Mouse (Mus musculus): Measurements from ENCODE around the gene Zc3h18. TPM values are rescaled to one million over a fixed set of nuclear protein-coding genes. Genes with fewer than 3 reads are reported as not detected.

Gene Zc3h18
- polyA plus RNA-seq, 1 experiment from 2014 or later, result 19.0 TPM

- no peak overlapping the region for H3K9ac ChIP-seq (ENCODE audit: low read depth, low read length)
- no peak overlapping the region for H3K27ac ChIP-seq (ENCODE audit: low read length)
- WGBS (ENCODE audit: insufficient replicate concordance), result 60% methylated on average over 11 of the region's 11 CpGs
- no peak for ATAC-seq (ENCODE audit: low read depth)
- H3K27me3 ChIP-seq (ENCODE audit: control insufficient read depth, insufficient read depth, low read depth, low read length), result peaks cover 34% of the 10 kb centered on the region
- H3K9me3 ChIP-seq (replicated peaks; ENCODE audit: control insufficient read depth, low read length), result no peaks in the 10 kb centered on the region
- H3K4me3 ChIP-seq (ENCODE audit: low read depth, low read length), result no peak overlapping the region
- no peaks in the 10 kb centered on the region for H3K36me3 ChIP-seq (ENCODE audit: control insufficient read depth, insufficient read depth)
- H3K4me2 ChIP-seq (ENCODE audit: low read depth, low read length), result no peak overlapping the region
- peaks cover 36% of the 10 kb centered on the region for H3K4me1 ChIP-seq (ENCODE audit: control insufficient read depth, low read depth, low read length)
These were observed 85.2 kb downstream of the Zc3h18 start for GRCm38 (mm10) chr8:122461473-122462148.

GRCm38 (mm10) chr8:122462510-122462909 is 86.1 kb downstream of the Zc3h18 start:
- H3K4me1 ChIP-seq (ENCODE audit: control insufficient read depth, low read depth, low read length), result peaks cover 36% of the 10 kb centered on the region
- no peak overlapping the region for H3K4me2 ChIP-seq (ENCODE audit: low read depth, low read length)
- no peak for ATAC-seq (ENCODE audit: low read depth)
- no peaks in the 10 kb centered on the region for H3K36me3 ChIP-seq (ENCODE audit: control insufficient read depth, insufficient read depth)
- no peak overlapping the region for H3K9ac ChIP-seq (ENCODE audit: low read depth, low read length)
- peaks cover 34% of the 10 kb centered on the region for H3K27me3 ChIP-seq (ENCODE audit: control insufficient read depth, insufficient read depth, low read depth, low read length)
- 67% methylated on average over 8 of the region's 8 CpGs for WGBS (ENCODE audit: insufficient replicate concordance)
- H3K4me3 ChIP-seq (ENCODE audit: low read depth, low read length), result no peak overlapping the region
- no peaks in the 10 kb centered on the region for H3K9me3 ChIP-seq (replicated peaks; ENCODE audit: control insufficient read depth, low read length)
- H3K27ac ChIP-seq (ENCODE audit: low read length), result no peak overlapping the region

GRCm38 (mm10) chr8:122463651-122464640 is 87.5 kb downstream of the Zc3h18 start:
- Histone ChIP-seq H3K4me2 (ENCODE audit: low read depth, low read length) (no peak overlapping the region), H3K9ac (ENCODE audit: low read depth, low read length) (no peak overlapping the region), H3K27me3 (ENCODE audit: control insufficient read depth, insufficient read depth, low read depth, low read length) (peaks cover 31% of the 10 kb centered on the region), H3K27ac (ENCODE audit: low read length) (0 out of 2 replicates have a peak overlapping the region, but pooled peaks have one; percentile 15), H3K4me3 (ENCODE audit: low read depth, low read length) (no peak overlapping the region), H3K4me1 (ENCODE audit: control insufficient read depth, low read depth, low read length) (peaks cover 36% of the 10 kb centered on the region), H3K9me3 (replicated peaks; ENCODE audit: control insufficient read depth, low read length) (no peaks in the 10 kb centered on the region), H3K36me3 (ENCODE audit: control insufficient read depth, insufficient read depth) (no peaks in the 10 kb centered on the region)
- 16% methylated on average over 12 of the region's 12 CpGs for WGBS (ENCODE audit: insufficient replicate concordance)
- ATAC-seq (ENCODE audit: low read depth), result peak; percentile 31

- Histone ChIP-seq H3K27ac (ENCODE audit: low read length) (no peak overlapping the region), H3K27me3 (ENCODE audit: control insufficient read depth, insufficient read depth, low read depth, low read length) (peaks cover 21% of the 10 kb centered on the region), H3K4me2 (ENCODE audit: low read depth, low read length) (no peak overlapping the region), H3K4me3 (ENCODE audit: low read depth, low read length) (no peak overlapping the region), H3K9me3 (replicated peaks; ENCODE audit: control insufficient read depth, low read length) (no peaks in the 10 kb centered on the region), H3K4me1 (ENCODE audit: control insufficient read depth, low read depth, low read length) (peaks cover 38% of the 10 kb centered on the region), H3K9ac (ENCODE audit: low read depth, low read length) (no peak overlapping the region), H3K36me3 (ENCODE audit: control insufficient read depth, insufficient read depth) (no peaks in the 10 kb centered on the region)
- no peak for ATAC-seq (ENCODE audit: low read depth)
- 16% methylated on average over 7 of the region's 7 CpGs for WGBS (ENCODE audit: insufficient replicate concordance)
These were observed 88.6 kb downstream of the Zc3h18 start for GRCm38 (mm10) chr8:122464985-122465384.

Other genes with a start within 250 kb of the Zc3h18 start
- gene Zfpm1, start 94.5 kb upstream of the Zc3h18 start, polyA plus RNA-seq (2015; fragmentation: Nextera tagmentation; extraction: Ambion mirVana), result 6.8 and 8.1 TPM in 2 replicates
- not detected in 2 replicates for gene Trhr2, start 15.9 kb upstream of the Zc3h18 start, polyA plus RNA-seq (2015; fragmentation: Nextera tagmentation; extraction: Ambion mirVana)
- gene Il17c, start 45.4 kb downstream of the Zc3h18 start, polyA plus RNA-seq (2015; fragmentation: Nextera tagmentation; extraction: Ambion mirVana), result not detected in 2 replicates
- gene Cyba, start 56.3 kb downstream of the Zc3h18 start, polyA plus RNA-seq (2015; fragmentation: Nextera tagmentation; extraction: Ambion mirVana), result 191 TPM in 2 replicates
- gene Mvd, start 66.8 kb downstream of the Zc3h18 start, polyA plus RNA-seq (2015; fragmentation: Nextera tagmentation; extraction: Ambion mirVana), result 21.8 and 23.2 TPM in 2 replicates
- 0.14 and 0.40 TPM in 2 replicates for gene Snai3, start 84.1 kb downstream of the Zc3h18 start, polyA plus RNA-seq (2015; fragmentation: Nextera tagmentation; extraction: Ambion mirVana)
- 12.7 and 14.0 TPM in 2 replicates for gene Rnf166, start 99.5 kb downstream of the Zc3h18 start, polyA plus RNA-seq (2015; fragmentation: Nextera tagmentation; extraction: Ambion mirVana)
- 9.6 and 12.7 TPM in 2 replicates for gene Ctu2, start 99.5 kb downstream of the Zc3h18 start, polyA plus RNA-seq (2015; fragmentation: Nextera tagmentation; extraction: Ambion mirVana)
- 11.3 and 15.5 TPM in 2 replicates for gene Piezo1, start 174.7 kb downstream of the Zc3h18 start, polyA plus RNA-seq (2015; fragmentation: Nextera tagmentation; extraction: Ambion mirVana)
- 34.7 and 41.1 TPM in 2 replicates for gene Cdt1, start 191.4 kb downstream of the Zc3h18 start, polyA plus RNA-seq (2015; fragmentation: Nextera tagmentation; extraction: Ambion mirVana)
- gene Aprt, start 200.3 kb downstream of the Zc3h18 start, polyA plus RNA-seq (2015; fragmentation: Nextera tagmentation; extraction: Ambion mirVana), result 196 and 204 TPM in 2 replicates
- 8.1 and 8.6 TPM in 2 replicates for gene Galns, start 234.9 kb downstream of the Zc3h18 start, polyA plus RNA-seq (2015; fragmentation: Nextera tagmentation; extraction: Ambion mirVana)
- gene Trappc2l, start 235.0 kb downstream of the Zc3h18 start, polyA plus RNA-seq (2015; fragmentation: Nextera tagmentation; extraction: Ambion mirVana), result 21.5 and 22.8 TPM in 2 replicates
- gene Pabpn1l, start 246.1 kb downstream of the Zc3h18 start, polyA plus RNA-seq (2015; fragmentation: Nextera tagmentation; extraction: Ambion mirVana), result not detected in 2 replicates

All from liver, embryonic 16.5 days (tissue).